Mouse (Mus musculus) 3134 (cell line): ENCODE results near the gene Cdc42bpg.
A peak's percentile ranks its signal among the peaks of the same experiment; 100 is the strongest.

Source experiments
- DNase-seq: peaks from one replicate; pipeline ENCODE4 v3.0.0-alpha.2; 2011; ENCODE audit warnings: low spot score; ENCODE audit not compliant: insufficient read length; ENCODE audit errors: extremely low read depth

Cdc42bpg gene

DNA sequence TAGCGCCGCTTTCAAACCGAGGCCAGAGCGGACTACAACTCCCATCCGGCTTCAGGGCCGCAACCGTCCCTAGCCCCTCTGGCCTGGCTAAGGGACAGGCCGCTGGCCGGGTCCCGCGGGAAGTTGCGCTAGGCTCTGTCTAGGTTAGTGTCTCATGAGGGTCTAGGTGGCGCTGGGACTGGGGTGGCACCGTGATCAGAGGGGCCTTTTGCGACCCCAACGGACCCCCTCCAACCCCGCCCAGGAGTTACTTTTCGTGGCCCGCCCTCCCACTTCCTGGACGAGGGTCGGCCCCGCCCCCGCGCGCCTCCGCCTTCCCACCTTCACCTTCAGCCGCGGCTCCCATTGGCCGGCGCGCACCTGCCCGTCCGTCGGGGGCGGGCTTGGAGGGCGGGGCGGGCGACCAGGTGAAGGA lies at the start of gene Cdc42bpg:
Gene Cdc42bpg (plus strand): TSS at position 320 of the 415 bp plus-strand sequence.
- no peak for DNase-seq

DNA sequence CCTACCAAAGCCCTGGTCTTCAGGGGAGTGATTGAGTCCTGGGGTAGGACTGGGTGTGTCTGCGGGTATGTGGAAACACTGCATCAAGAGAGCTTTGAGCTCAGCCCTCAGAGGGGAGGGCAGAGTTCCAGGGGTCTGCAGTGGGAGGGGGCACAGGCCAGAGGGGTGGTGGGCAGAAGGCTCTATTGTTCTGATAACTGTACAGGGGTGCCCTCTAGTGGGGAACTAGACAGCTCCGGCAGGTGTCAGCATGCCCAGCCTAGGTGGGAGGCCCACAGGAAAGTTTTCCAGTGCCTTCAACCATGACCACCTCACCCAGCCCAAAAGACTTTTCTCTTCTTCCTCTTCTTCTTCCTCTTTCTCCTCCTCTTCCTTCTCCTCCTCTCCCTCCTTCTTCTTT lies 45.8 kb upstream of the Cdc42bpg start:
- DNase-seq, result no peak

DNA sequence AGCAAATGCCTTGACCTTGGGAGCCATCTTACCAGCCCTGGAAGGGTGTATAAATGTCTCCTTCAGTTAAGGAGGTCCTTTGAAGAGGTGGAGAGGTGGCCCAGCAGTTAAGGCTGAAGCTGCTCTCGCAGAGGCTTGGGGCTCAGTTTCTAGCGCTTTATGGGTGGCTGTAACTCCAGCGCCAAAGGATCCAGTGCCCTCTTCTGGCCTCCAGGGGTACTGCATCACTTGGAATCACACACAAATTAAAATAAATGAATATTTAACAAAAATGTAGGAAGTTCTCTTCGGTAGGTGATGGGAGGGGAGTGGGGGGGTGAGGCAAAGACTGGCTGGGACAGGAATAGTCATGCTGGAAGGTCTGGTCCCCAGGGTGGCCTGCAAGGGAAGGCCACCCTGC lies 45.3 kb upstream of the Cdc42bpg start:
- DNase-seq, result no peak

DNA sequence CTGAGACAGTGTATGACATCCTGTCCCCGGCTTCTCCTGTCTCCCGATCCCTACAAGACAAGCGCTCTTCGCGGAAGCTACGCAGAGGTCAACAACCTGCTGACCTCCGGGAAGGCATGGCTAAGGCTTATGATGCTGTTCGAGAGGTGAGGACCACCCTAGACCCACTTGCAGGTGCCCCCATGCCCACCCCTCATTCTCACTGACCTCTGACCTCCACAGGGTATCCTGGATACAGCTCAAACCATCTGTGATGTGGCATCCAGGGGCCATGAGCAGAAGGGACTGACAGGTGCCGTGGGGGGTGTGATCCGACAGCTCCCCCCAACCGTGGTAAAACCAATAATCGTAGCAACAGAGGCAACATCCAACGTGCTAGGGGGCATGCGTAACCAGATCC lies 44.9 kb upstream of the Cdc42bpg start:
- no peak for DNase-seq

DNA sequence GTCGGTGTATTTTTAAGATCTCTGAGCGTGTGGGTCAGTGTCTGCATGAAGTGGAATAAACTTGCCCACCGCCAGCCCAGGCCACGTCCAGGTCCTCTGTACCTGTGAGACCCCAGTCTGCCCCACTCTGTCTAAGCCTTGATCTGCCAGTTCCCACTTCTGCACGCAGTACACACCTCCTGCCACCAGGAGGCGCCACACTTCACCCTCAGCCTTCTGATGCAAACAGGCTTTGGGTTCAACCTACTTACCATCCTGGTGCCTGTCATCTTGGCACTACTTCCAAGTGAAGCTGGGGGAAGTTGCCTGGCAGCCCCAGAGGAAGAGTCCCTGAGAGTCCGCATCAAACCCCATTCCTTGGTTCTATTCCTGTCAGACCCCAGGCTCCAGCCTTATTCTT lies 44.0 kb upstream of the Cdc42bpg start:
- DNase-seq, result no peak

GRCm38 (mm10) chr19:6262839-6263433 lies 43.3 kb upstream of the Cdc42bpg start:
- no peak for DNase-seq

DNA sequence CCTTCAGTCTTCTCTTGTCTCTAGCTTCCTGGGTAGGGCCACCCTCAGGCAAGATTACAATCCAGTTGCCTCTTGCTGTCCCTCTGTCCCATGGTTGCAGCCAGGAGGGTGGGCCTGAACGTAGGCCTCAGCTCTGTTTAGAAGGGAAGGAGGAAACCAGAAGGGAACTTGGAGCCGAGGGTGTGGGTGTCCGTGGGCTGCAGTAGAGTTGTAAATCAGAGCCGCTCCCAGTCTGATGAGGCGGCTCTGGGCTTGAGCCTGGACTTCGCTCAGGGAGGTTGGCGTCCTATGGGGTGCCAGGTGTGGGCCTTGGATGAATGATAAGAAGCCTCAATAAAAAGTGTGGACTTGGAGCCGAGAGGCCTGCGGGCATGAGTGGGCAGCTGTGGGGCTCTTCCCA lies 42.1 kb upstream of the Cdc42bpg start:
- no peak for DNase-seq

DNA sequence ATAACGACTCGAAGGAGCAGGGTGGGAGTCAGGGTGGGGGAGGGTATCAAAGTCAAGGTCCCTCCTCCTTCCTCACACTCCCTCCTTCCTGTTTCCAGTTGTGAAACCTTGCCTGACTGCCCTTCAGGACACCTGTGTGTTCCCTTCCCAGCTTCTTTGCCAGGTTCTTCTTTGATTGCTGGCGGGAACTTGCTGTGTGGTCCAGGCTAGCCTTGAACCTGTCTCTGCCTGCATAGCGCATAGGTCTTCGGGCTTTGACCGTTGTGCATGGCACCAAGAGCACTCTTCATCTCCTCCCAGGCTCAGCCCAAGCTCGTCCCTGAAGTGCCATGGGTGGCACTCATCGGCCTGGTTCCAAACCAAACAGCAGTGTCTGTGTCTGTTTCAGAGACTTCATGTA lies 41.3 kb upstream of the Cdc42bpg start:
- DNase-seq, result no peak

DNA sequence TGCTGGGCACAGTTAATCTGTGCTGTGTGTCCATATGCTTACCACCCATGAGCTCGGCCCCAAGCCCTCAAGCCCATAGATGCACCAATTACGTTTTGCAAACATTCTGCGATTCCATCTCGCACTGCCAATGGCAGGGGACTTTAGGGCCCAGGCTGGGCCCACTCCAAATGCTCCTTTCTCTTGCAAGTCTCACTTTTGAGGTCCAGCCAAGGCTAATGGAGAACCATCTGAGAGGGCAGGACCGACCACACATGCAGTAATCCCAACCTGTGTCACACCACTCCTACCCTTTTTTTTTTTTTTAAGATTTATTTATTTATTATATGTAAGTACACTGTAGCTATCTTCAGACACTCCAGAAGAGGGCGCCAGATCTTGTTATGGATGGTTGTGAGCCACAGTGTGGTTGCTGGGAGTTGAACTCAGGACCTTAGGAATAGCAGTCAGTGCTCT lies 40.5 kb upstream of the Cdc42bpg start:
- no peak for DNase-seq

DNA sequence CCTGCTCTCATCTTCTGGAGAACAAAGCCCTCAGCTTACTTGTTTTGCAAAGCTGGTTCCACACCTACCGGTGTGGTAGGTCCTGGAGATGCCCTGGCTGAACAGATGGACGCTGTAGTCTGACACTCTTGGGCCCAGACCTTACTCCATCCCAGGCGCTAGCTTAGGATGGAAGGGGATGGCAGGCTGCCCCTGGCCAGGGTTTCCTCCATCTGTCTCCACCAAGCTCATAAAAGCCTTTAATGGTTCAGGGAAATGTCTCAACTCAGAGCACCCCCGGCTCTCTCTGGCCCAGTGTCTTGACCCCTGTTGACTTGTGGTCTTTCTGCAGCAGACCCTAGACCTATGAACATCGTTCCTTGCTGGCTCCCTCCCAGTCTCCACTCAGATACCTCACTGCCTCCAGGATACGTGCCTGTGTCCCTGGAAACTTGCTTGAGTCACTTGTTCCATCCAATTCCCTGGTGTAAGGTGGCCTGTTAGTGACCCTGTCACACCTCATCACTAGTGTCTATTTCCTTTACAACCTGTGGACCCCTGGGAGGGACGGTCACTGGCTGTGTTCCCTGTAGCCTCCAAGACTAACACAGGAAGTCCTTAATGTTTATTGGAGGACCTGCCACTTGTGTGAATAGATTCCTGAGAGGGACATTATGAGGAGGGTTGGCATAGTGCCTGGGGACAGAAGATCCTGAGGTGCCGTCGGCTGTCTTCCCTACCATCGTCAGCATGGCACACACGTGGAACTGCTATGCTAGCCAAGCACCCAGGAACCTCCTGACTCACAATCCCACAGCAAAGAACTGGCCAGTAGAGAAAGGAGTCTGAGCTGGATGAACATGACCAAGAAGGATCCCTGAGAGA lies 38.7 kb upstream of the Cdc42bpg start:
- no peak for DNase-seq

DNA sequence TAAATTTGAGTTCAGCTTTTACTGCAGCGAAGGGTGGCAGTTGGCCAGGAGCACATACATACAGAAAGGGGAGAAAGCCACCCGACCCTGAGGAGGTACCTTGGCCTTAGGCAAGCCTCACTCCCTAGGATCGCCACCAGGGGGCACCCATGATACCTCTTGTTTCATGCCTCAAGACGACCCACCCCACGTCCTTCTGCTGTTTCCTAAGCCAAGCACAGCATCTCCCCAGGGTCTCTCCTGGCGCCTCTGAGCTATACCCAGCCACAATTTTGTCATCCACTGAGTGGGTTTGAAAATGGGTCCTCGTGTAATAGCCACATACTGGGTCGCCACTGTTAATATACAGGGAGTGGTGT lies 38.1 kb upstream of the Cdc42bpg start:
- peak; percentile 69 for DNase-seq

DNA sequence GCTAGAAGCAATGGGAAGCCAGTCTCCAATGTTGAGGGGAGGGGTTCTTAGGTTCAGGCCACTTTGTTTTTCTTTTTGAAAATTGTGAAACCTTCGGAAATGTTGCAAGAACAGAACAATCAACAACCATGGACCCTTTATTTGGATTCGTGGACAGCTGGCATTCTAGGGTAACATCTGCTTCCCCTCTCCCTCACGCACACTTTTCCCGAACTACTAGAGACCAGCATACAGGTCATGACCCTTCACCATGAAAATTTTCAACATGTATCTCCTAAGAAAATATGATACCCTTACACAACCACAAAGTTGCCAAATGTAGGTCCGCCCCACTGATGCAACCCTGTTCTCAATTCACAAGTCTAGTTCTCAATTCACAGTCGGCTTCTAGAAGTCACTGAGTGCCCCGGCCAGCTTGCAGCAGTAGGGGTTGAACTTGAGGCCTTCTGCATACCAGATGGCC lies 37.6 kb upstream of the Cdc42bpg start:
- DNase-seq, result no peak

GRCm38 (mm10) chr19:6269798-6270475 lies 36.3 kb upstream of the Cdc42bpg start:
- no peak for DNase-seq

- DNase-seq, result no peak
These were observed 35.6 kb upstream of the Cdc42bpg start for GRCm38 (mm10) chr19:6270661-6271060.

GRCm38 (mm10) chr19:6271206-6271605 lies 35.0 kb upstream of the Cdc42bpg start:
- no peak for DNase-seq

- no peak for DNase-seq
These were observed 34.2 kb upstream of the Cdc42bpg start for GRCm38 (mm10) chr19:6272053-6272452.

DNA sequence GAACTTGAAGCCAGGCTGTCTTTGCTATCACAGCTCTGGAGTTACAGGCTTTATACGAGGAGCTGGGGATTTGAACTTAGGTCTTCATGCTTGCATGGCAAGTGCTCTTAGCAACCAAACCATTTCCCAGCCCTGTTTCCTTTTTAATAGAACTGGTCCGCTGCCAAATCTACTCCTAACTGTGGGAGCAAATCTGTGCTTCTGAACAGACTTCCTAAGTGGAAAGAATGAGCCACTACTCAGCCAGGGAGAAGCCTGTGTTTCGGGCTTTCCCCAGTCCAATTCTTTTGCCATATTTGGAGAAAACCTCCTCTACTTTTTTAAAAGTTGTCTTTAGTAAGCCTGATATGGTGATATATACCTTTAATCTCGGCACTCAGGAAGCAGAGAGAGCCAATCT lies 33.5 kb upstream of the Cdc42bpg start:
- no peak for DNase-seq

DNA sequence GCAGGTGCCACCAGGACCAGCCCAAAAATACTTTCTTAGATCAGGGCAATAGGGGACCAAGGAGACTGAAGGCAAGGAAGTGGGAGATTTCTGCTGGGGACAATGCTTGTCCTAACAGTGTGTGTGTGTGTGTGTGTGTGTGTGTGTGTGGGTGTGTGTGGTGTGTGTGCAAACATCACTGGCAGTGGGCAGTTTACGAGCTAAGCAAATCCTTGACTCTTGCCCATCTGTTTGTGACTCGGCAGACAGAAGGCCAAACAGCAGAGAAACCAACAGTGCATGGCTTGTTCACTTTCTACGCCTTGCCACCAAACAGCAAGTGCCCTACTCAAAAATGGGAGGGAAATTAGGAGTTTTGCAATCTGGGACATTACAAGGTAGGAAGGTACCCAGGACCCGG lies 32.7 kb upstream of the Cdc42bpg start:
- no peak for DNase-seq

- DNase-seq, result no peak
These were observed 32.2 kb upstream of the Cdc42bpg start for GRCm38 (mm10) chr19:6273998-6274608.

- DNase-seq, result no peak
These were observed 30.4 kb upstream of the Cdc42bpg start for GRCm38 (mm10) chr19:6275740-6276389.
